Comparison of ENCODE assay signal across 11 mouse cellular contexts in genomic region chr9:33681129-33681528, GRCm38 (mm10).
DNase-seq lines count a peak whose midpoint lies in the region; ATAC-seq lines count a peak whose summit lies in the region.
"Had no signal": no experiment of that assay in that cellular context is flagged by ENCODE, and none has a peak within 500 bp of the region (broad histone marks: within the 10 kb centered on the region; RNA-seq: fewer than 3 reads in every experiment).

No protein-coding gene starts in this region.

- DNase-seq in forebrain, embryonic 10.5 days (ENCODE audit: extremely low spot score, low spot score), result no peak
- peak; percentile 11 to 19 for DNase-seq in right cerebral cortex, adult 2 months (ENCODE audit: low spot score in 2 of 2)
- no peak for DNase-seq in right cerebral cortex, postnatal 4 days
- peak; percentile 7 to 27 for DNase-seq in layer of hippocampus, postnatal 10 days (ENCODE audit: low spot score in 2 of 2)
- DNase-seq in thymus, postnatal 0 days (ENCODE audit: low spot score), result no peak
- no peak for DNase-seq in adrenal gland, postnatal 14 days

- H3K27me3 ChIP-seq in forebrain, embryonic 15.5 days, result no peaks in the 10 kb centered on the region
- no peaks in the 10 kb centered on the region for H3K27me3 ChIP-seq in forebrain, embryonic 10.5 days (ENCODE audit: poor library complexity, severe bottlenecking)
- H3K27me3 ChIP-seq: neural tube, embryonic 13.5 days had no signal

- H3K9ac ChIP-seq in forebrain, embryonic 15.5 days (replicated peaks), result no peak overlapping the region
- H3K9ac ChIP-seq: neural tube, embryonic 13.5 days had no signal

- no peaks in the 10 kb centered on the region for H3K9me3 ChIP-seq in forebrain, embryonic 15.5 days
- H3K9me3 ChIP-seq in forebrain, embryonic 10.5 days, result no peaks in the 10 kb centered on the region
- H3K9me3 ChIP-seq: limb, embryonic 10.5 days; neural tube, embryonic 13.5 days had no signal

- H3K27ac ChIP-seq in forebrain, embryonic 15.5 days (replicated peaks), result no peak overlapping the region
- no peak overlapping the region for H3K27ac ChIP-seq in forebrain, embryonic 10.5 days
- H3K27ac ChIP-seq: limb, embryonic 10.5 days; neural tube, embryonic 13.5 days had no signal

- no peak overlapping the region for H3K4me2 ChIP-seq in forebrain, embryonic 15.5 days (replicated peaks)
- H3K4me2 ChIP-seq: neural tube, embryonic 13.5 days had no signal

- WGBS in forebrain, embryonic 15.5 days, result 40% methylated on average over 1 of the region's 1 CpGs
- WGBS in forebrain, embryonic 10.5 days, result 83% methylated on average over 1 of the region's 1 CpGs

- H3K4me3 ChIP-seq in forebrain, embryonic 15.5 days, result no peak overlapping the region
- no peak overlapping the region for H3K4me3 ChIP-seq in forebrain, embryonic 10.5 days
- H3K4me3 ChIP-seq: limb, embryonic 10.5 days; neural tube, embryonic 13.5 days had no signal

- ATAC-seq in forebrain, embryonic 15.5 days (replicated peaks), result peak; percentile 41; the same call in 1 of the 2 replicates
- no peak for ATAC-seq in megakaryocyte progenitor cell, adult 5-6 weeks (replicated peaks; ENCODE audit: poor library complexity)
- ATAC-seq: intestine, postnatal 0 days had no signal

- H3K36me3 ChIP-seq in forebrain, embryonic 15.5 days, result no peaks in the 10 kb centered on the region
- H3K36me3 ChIP-seq in forebrain, embryonic 10.5 days (replicated peaks), result no peaks in the 10 kb centered on the region
- H3K36me3 ChIP-seq: limb, embryonic 10.5 days; neural tube, embryonic 13.5 days had no signal

- no peaks in the 10 kb centered on the region for H3K4me1 ChIP-seq in forebrain, embryonic 15.5 days
- H3K4me1 ChIP-seq in forebrain, embryonic 10.5 days, result no peaks in the 10 kb centered on the region
- H3K4me1 ChIP-seq: limb, embryonic 10.5 days; neural tube, embryonic 13.5 days had no signal

Comparison
In these comparisons a context has a peak if more than half of its experiments do, and no peak if none do; other contexts are left out.
1. DNase-seq: peak in right cerebral cortex, adult 2 months (2 of 2) and layer of hippocampus, postnatal 10 days (2 of 2); none in forebrain, embryonic 10.5 days (single experiment), right cerebral cortex, postnatal 4 days (single experiment), thymus, postnatal 0 days (single experiment) and adrenal gland, postnatal 14 days (single experiment).